Mouse (Mus musculus): Measurements from ENCODE around the gene Tshz3. TPM values are rescaled to one million over a fixed set of nuclear protein-coding genes. Genes with fewer than 3 reads are reported as not detected.

The Tshz3 gene
- polyA plus RNA-seq, 1 experiment from 2014 or later, result 23.3 TPM

GRCm38 (mm10) chr7:36778456-36778855, 80.5 kb downstream of the Tshz3 start:
- H3K36me3 ChIP-seq (ENCODE audit: insufficient read depth), result no peaks in the 10 kb centered on the region
- ATAC-seq (ENCODE audit: insufficient read depth), result no peak
- no peak overlapping the region for H3K4me3 ChIP-seq (ENCODE audit: low read depth, low read length)
- H3K27ac ChIP-seq (ENCODE audit: low read depth), result no peak overlapping the region
- WGBS, result 91% methylated on average over 11 of the region's 11 CpGs
- DNase-seq, result no peak
- no peak for TF ChIP-seq CTCF (IDR thresholded peaks at IDR 0.05; ENCODE audit: low read depth)
- H3K27me3 ChIP-seq (ENCODE audit: insufficient read depth, low read length), result no peaks in the 10 kb centered on the region
- H3K4me2 ChIP-seq, result no peak overlapping the region
- no peaks in the 10 kb centered on the region for H3K4me1 ChIP-seq (ENCODE audit: insufficient read depth)
- no peaks in the 10 kb centered on the region for H3K9me3 ChIP-seq (ENCODE audit: low read depth, low read length)
- no peak overlapping the region for H3K9ac ChIP-seq

- Histone ChIP-seq H3K27ac (ENCODE audit: low read depth) (no peak overlapping the region), H3K4me1 (ENCODE audit: insufficient read depth) (0 out of 2 replicates have a peak, but pooled peaks cover 4% of the 10 kb centered on the region), H3K9me3 (ENCODE audit: low read depth, low read length) (no peaks in the 10 kb centered on the region), H3K4me2 (no peak overlapping the region), H3K9ac (no peak overlapping the region), H3K27me3 (ENCODE audit: insufficient read depth, low read length) (no peaks in the 10 kb centered on the region), H3K4me3 (ENCODE audit: low read depth, low read length) (no peak overlapping the region), H3K36me3 (ENCODE audit: insufficient read depth) (no peaks in the 10 kb centered on the region)
- ATAC-seq (ENCODE audit: insufficient read depth) (no peak), DNase-seq (no peak)
- TF ChIP-seq CTCF (IDR thresholded peaks at IDR 0.05; ENCODE audit: low read depth), result no peak
- 62% methylated on average over 4 of the region's 4 CpGs for WGBS
These were observed 86.4 kb downstream of the Tshz3 start for GRCm38 (mm10) chr7:36784243-36784773.

GRCm38 (mm10) chr7:36786713-36787421, 88.9 kb downstream of the Tshz3 start:
- peak; percentile 73 for ATAC-seq (ENCODE audit: insufficient read depth)
- H3K27me3 ChIP-seq (ENCODE audit: insufficient read depth, low read length), result no peaks in the 10 kb centered on the region
- H3K9me3 ChIP-seq (ENCODE audit: low read depth, low read length), result no peaks in the 10 kb centered on the region
- H3K27ac ChIP-seq (ENCODE audit: low read depth), result peak overlapping the region; percentile 56; the same call in 1 of the 2 replicates
- WGBS, result 20% methylated on average over 10 of the region's 10 CpGs
- H3K4me3 ChIP-seq (ENCODE audit: low read depth, low read length), result no peak overlapping the region
- H3K9ac ChIP-seq, result no peak overlapping the region
- no peak for TF ChIP-seq CTCF (IDR thresholded peaks at IDR 0.05; ENCODE audit: low read depth)
- H3K4me1 ChIP-seq (ENCODE audit: insufficient read depth), result 0 out of 2 replicates have a peak, but pooled peaks cover 7% of the 10 kb centered on the region
- peak; percentile 81 for DNase-seq
- no peaks in the 10 kb centered on the region for H3K36me3 ChIP-seq (ENCODE audit: insufficient read depth)
- H3K4me2 ChIP-seq, result peak overlapping the region; percentile 43; the same call in 1 of the 2 replicates

GRCm38 (mm10) chr7:36796392-36797187, 98.7 kb downstream of the Tshz3 start:
- Histone ChIP-seq H3K27me3 (ENCODE audit: insufficient read depth, low read length) (no peaks in the 10 kb centered on the region), H3K4me3 (ENCODE audit: low read depth, low read length) (no peak overlapping the region), H3K9me3 (ENCODE audit: low read depth, low read length) (no peaks in the 10 kb centered on the region), H3K4me2 (no peak overlapping the region), H3K27ac (ENCODE audit: low read depth) (no peak overlapping the region), H3K4me1 (ENCODE audit: insufficient read depth) (no peaks in the 10 kb centered on the region), H3K36me3 (ENCODE audit: insufficient read depth) (no peaks in the 10 kb centered on the region), H3K9ac (no peak overlapping the region)
- TF ChIP-seq CTCF (IDR thresholded peaks at IDR 0.05; ENCODE audit: low read depth), result no peak
- ATAC-seq (ENCODE audit: insufficient read depth), result peak; percentile 65; the same call in 1 of the 2 replicates
- peak; percentile 4 for DNase-seq
- WGBS, result 74% methylated on average over 15 of the region's 15 CpGs

All from lung, embryonic 14.5 days (tissue).